Mouse (Mus musculus): ENCODE results near the gene Spsb1. TPM values are rescaled to one million over a fixed set of nuclear protein-coding genes. Genes with fewer than 3 reads are reported as not detected.

The Spsb1 gene
- polyA plus RNA-seq, 1 experiment from 2014 or later = 7.5 TPM

- Histone ChIP-seq H3K9ac (ENCODE audit: low read length) (no peak overlapping the region), H3K9me3 (ENCODE audit: control insufficient read depth, low read length) (no peaks in the 10 kb centered on the region), H3K4me2 (no peak overlapping the region), H3K36me3 (ENCODE audit: control insufficient read depth, insufficient read depth, low read length) (no peaks in the 10 kb centered on the region), H3K27ac (ENCODE audit: low read depth, low read length) (no peak overlapping the region), H3K4me1 (ENCODE audit: control insufficient read depth, insufficient read depth, low read length) (peaks cover 2% of the 10 kb centered on the region; the same call in 1 of the 2 replicates), H3K4me3 (ENCODE audit: low read depth, low read length) (no peak overlapping the region), H3K27me3 (ENCODE audit: control insufficient read depth, insufficient read depth, low read length) (no peaks in the 10 kb centered on the region)
- 77% methylated on average over 5 of the region's 5 CpGs for WGBS
- DNase-seq (ENCODE audit: low spot score, missing footprints) (no peak), ATAC-seq (ENCODE audit: low FRiP score) (no peak)
Observed at GRCm38 (mm10) chr4:149880908-149881307, 73.9 kb downstream of the Spsb1 start.

- Histone ChIP-seq H3K9me3 (ENCODE audit: control insufficient read depth, low read length) (no peaks in the 10 kb centered on the region), H3K4me1 (ENCODE audit: control insufficient read depth, insufficient read depth, low read length) (peaks cover 2% of the 10 kb centered on the region), H3K4me3 (ENCODE audit: low read depth, low read length) (no peak overlapping the region), H3K36me3 (ENCODE audit: control insufficient read depth, insufficient read depth, low read length) (no peaks in the 10 kb centered on the region), H3K4me2 (no peak overlapping the region), H3K27me3 (ENCODE audit: control insufficient read depth, insufficient read depth, low read length) (no peaks in the 10 kb centered on the region), H3K27ac (ENCODE audit: low read depth, low read length) (no peak overlapping the region), H3K9ac (ENCODE audit: low read length) (no peak overlapping the region)
- WGBS = 88% methylated on average over 11 of the region's 11 CpGs
- ATAC-seq (ENCODE audit: low FRiP score) (no peak), DNase-seq (ENCODE audit: low spot score, missing footprints) (no peak)
Observed at GRCm38 (mm10) chr4:149879980-149880379, 74.9 kb downstream of the Spsb1 start.

GRCm38 (mm10) chr4:149878021-149878449 is 76.8 kb downstream of the Spsb1 start:
- no peaks in the 10 kb centered on the region for H3K9me3 ChIP-seq (ENCODE audit: control insufficient read depth, low read length)
- ATAC-seq (ENCODE audit: low FRiP score) (no peak), DNase-seq (ENCODE audit: low spot score, missing footprints) (no peak)
- no peak overlapping the region for H3K4me3 ChIP-seq (ENCODE audit: low read depth, low read length)
- H3K4me2 ChIP-seq = no peak overlapping the region
- H3K4me1 ChIP-seq (ENCODE audit: control insufficient read depth, insufficient read depth, low read length) = peaks cover 2% of the 10 kb centered on the region
- H3K36me3 ChIP-seq (ENCODE audit: control insufficient read depth, insufficient read depth, low read length) = no peaks in the 10 kb centered on the region
- 66% methylated on average over 6 of the region's 6 CpGs for WGBS
- no peak overlapping the region for H3K9ac ChIP-seq (ENCODE audit: low read length)
- no peaks in the 10 kb centered on the region for H3K27me3 ChIP-seq (ENCODE audit: control insufficient read depth, insufficient read depth, low read length)
- no peak overlapping the region for H3K27ac ChIP-seq (ENCODE audit: low read depth, low read length)

DNA sequence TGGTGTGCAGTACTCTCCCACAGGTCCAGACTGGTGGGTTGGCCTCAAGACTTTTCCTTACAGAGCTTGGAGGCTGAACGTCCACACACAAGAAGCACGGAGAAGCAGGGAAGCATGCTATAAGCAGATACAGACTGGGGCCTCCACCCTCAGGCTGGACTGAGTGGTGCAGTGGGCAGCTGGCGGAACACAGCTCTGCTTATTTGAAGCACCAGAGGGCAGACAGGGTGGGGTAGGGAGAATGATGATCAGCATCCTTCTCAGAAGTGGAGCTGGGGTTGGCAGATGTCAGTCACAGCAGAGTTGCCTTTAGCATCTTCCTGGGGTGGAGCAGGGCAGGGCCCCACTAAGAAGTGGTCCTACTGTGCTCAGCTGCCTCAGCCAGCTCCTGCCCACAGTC is 77.6 kb downstream of the Spsb1 start:
- Histone ChIP-seq H3K4me1 (ENCODE audit: control insufficient read depth, insufficient read depth, low read length) (peaks cover 2% of the 10 kb centered on the region), H3K27me3 (ENCODE audit: control insufficient read depth, insufficient read depth, low read length) (no peaks in the 10 kb centered on the region), H3K4me2 (no peak overlapping the region), H3K9ac (ENCODE audit: low read length) (no peak overlapping the region), H3K4me3 (ENCODE audit: low read depth, low read length) (no peak overlapping the region), H3K27ac (ENCODE audit: low read depth, low read length) (no peak overlapping the region), H3K36me3 (ENCODE audit: control insufficient read depth, insufficient read depth, low read length) (no peaks in the 10 kb centered on the region), H3K9me3 (ENCODE audit: control insufficient read depth, low read length) (no peaks in the 10 kb centered on the region)
- WGBS = 46% methylated on average over 3 of the region's 3 CpGs
- no peak for DNase-seq (ENCODE audit: low spot score, missing footprints)
- ATAC-seq (ENCODE audit: low FRiP score) = no peak

GRCm38 (mm10) chr4:149876761-149877160 is 78.1 kb downstream of the Spsb1 start:
- Histone ChIP-seq H3K4me2 (no peak overlapping the region), H3K36me3 (ENCODE audit: control insufficient read depth, insufficient read depth, low read length) (no peaks in the 10 kb centered on the region), H3K9me3 (ENCODE audit: control insufficient read depth, low read length) (no peaks in the 10 kb centered on the region), H3K4me1 (ENCODE audit: control insufficient read depth, insufficient read depth, low read length) (peaks cover 2% of the 10 kb centered on the region), H3K27ac (ENCODE audit: low read depth, low read length) (no peak overlapping the region), H3K27me3 (ENCODE audit: control insufficient read depth, insufficient read depth, low read length) (no peaks in the 10 kb centered on the region), H3K9ac (ENCODE audit: low read length) (no peak overlapping the region), H3K4me3 (ENCODE audit: low read depth, low read length) (no peak overlapping the region)
- ATAC-seq (ENCODE audit: low FRiP score) = no peak
- DNase-seq (ENCODE audit: low spot score, missing footprints) = no peak
- WGBS = 78% methylated on average over 6 of the region's 6 CpGs

DNA sequence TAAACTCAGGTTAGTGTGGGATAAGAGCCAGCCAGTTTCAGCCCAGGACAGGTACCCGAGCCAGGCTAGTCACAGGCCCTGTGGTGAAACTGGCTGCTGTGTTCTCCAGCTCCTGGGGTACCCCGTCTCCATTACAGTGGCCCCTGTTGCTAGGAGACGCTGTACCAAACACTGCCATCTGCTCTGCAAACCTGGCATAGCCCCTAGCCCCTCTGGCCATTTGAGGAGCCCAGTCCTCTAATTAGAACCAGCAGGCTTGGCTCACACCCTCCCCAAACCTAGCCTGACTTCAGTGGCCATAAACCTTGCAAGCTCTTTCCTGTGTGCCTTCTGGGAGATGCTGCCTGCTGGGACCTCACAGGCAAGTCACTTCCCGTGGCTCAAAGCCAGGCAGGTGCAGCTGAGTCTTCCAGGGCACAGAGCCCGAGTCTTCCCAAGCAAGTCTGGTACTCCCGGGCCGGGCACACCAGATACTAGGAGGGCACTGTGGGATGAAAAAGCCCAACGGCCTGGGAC is 78.8 kb downstream of the Spsb1 start:
- no peak overlapping the region for H3K4me2 ChIP-seq

DNA sequence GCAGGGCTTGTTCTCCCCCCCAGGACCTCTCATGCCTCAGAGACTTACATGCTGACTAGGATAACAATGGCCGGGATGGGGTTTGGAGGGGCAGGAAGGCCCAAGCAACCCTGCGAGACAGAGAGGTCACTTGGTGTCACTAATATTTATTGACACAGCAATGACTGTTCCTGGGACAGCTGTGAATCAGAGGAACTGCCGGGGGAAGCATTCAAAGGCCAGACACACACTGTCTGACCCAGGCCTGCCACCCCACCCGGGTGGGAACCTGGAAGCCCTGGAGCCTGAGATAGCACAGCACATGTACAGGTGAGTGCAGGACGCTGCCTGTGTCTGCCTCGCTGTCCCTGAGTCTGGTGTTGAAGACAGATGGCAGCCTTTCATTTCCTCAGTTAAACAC is 79.5 kb downstream of the Spsb1 start:
- Histone ChIP-seq H3K9ac (ENCODE audit: low read length) (no peak overlapping the region), H3K36me3 (ENCODE audit: control insufficient read depth, insufficient read depth, low read length) (no peaks in the 10 kb centered on the region), H3K27me3 (ENCODE audit: control insufficient read depth, insufficient read depth, low read length) (no peaks in the 10 kb centered on the region), H3K9me3 (ENCODE audit: control insufficient read depth, low read length) (no peaks in the 10 kb centered on the region), H3K27ac (ENCODE audit: low read depth, low read length) (no peak overlapping the region), H3K4me3 (ENCODE audit: low read depth, low read length) (no peak overlapping the region), H3K4me2 (no peak overlapping the region), H3K4me1 (ENCODE audit: control insufficient read depth, insufficient read depth, low read length) (peaks cover 2% of the 10 kb centered on the region)
- DNase-seq (ENCODE audit: low spot score, missing footprints) = no peak
- WGBS = 64% methylated on average over 6 of the region's 6 CpGs
- ATAC-seq (ENCODE audit: low FRiP score) = no peak

More for the DNA sequence above, 78.8 kb downstream of the Spsb1 start:
- DNase-seq (ENCODE audit: low spot score, missing footprints) (no peak), ATAC-seq (ENCODE audit: low FRiP score) (no peak)
- WGBS = 53% methylated on average over 8 of the region's 8 CpGs
- Histone ChIP-seq H3K4me1 (ENCODE audit: control insufficient read depth, insufficient read depth, low read length) (peaks cover 2% of the 10 kb centered on the region), H3K4me3 (ENCODE audit: low read depth, low read length) (no peak overlapping the region), H3K9me3 (ENCODE audit: control insufficient read depth, low read length) (no peaks in the 10 kb centered on the region), H3K27me3 (ENCODE audit: control insufficient read depth, insufficient read depth, low read length) (no peaks in the 10 kb centered on the region), H3K27ac (ENCODE audit: low read depth, low read length) (no peak overlapping the region), H3K9ac (ENCODE audit: low read length) (no peak overlapping the region), H3K36me3 (ENCODE audit: control insufficient read depth, insufficient read depth, low read length) (no peaks in the 10 kb centered on the region)

GRCm38 (mm10) chr4:149872236-149872635 is 82.6 kb downstream of the Spsb1 start:
- Histone ChIP-seq H3K4me3 (ENCODE audit: low read depth, low read length) (no peak overlapping the region), H3K4me2 (no peak overlapping the region), H3K9ac (ENCODE audit: low read length) (no peak overlapping the region), H3K36me3 (ENCODE audit: control insufficient read depth, insufficient read depth, low read length) (no peaks in the 10 kb centered on the region), H3K27me3 (ENCODE audit: control insufficient read depth, insufficient read depth, low read length) (no peaks in the 10 kb centered on the region), H3K27ac (ENCODE audit: low read depth, low read length) (no peak overlapping the region), H3K4me1 (ENCODE audit: control insufficient read depth, insufficient read depth, low read length) (peaks cover 2% of the 10 kb centered on the region), H3K9me3 (ENCODE audit: control insufficient read depth, low read length) (no peaks in the 10 kb centered on the region)
- no peak for DNase-seq (ENCODE audit: low spot score, missing footprints)
- 74% methylated on average over 6 of the region's 6 CpGs for WGBS
- ATAC-seq (ENCODE audit: low FRiP score) = no peak

DNA sequence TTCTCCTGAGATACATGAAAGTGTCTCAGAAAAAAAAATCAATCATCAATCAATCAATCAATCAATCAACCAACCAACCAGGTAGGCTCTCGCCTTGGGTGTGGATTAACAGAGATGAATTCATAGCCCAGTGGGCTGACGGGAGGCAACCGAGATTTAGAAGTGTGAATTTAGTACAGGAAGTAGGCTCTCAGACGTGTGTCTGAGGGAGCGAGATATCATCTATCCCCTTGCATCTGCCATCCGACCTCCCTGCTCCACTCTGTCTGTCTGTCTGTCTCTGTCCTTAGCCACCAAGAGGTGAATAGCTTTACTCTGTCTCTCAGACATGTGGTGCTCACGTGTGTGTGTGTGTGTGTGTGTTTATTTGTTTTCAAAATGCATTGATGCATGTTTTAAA is 83.3 kb downstream of the Spsb1 start:
- ATAC-seq (ENCODE audit: low FRiP score) (no peak), DNase-seq (ENCODE audit: low spot score, missing footprints) (no peak)
- Histone ChIP-seq H3K27ac (ENCODE audit: low read depth, low read length) (no peak overlapping the region), H3K9me3 (ENCODE audit: control insufficient read depth, low read length) (no peaks in the 10 kb centered on the region), H3K36me3 (ENCODE audit: control insufficient read depth, insufficient read depth, low read length) (no peaks in the 10 kb centered on the region), H3K4me3 (ENCODE audit: low read depth, low read length) (no peak overlapping the region), H3K4me1 (ENCODE audit: control insufficient read depth, insufficient read depth, low read length) (peaks cover 2% of the 10 kb centered on the region), H3K9ac (ENCODE audit: low read length) (no peak overlapping the region), H3K27me3 (ENCODE audit: control insufficient read depth, insufficient read depth, low read length) (no peaks in the 10 kb centered on the region), H3K4me2 (no peak overlapping the region)
- WGBS = 80% methylated on average over 7 of the region's 7 CpGs
